Comparison of ENCODE assay signal across 7 mouse cellular contexts in genomic region chr9:106370620-106371383, GRCm38 (mm10). TPM values are rescaled to one million over a fixed set of nuclear protein-coding genes. Genes with fewer than 3 reads are reported as not detected.
A peak's percentile ranks its signal among the peaks of the same experiment; 100 is the strongest.
DNase-seq lines count a peak whose midpoint lies in the region; ATAC-seq lines count a peak whose summit lies in the region.

No protein-coding gene starts in this region.

- H3K9ac ChIP-seq in neural tube, embryonic 11.5 days (ENCODE audit: low read length) = no peak overlapping the region
- no peak overlapping the region for H3K9ac ChIP-seq in forebrain, embryonic 16.5 days (replicated peaks; ENCODE audit: low read depth, low read length)
- peak overlapping the region; percentile 100 for H3K9ac ChIP-seq in limb, embryonic 13.5 days
- peak overlapping the region; percentile 97 for H3K9ac ChIP-seq in stomach, embryonic 16.5 days (ENCODE audit: low read length)

- H3K4me1 ChIP-seq in neural tube, embryonic 11.5 days (ENCODE audit: control insufficient read depth, insufficient read depth, low read length) = peaks cover 31% of the 10 kb centered on the region
- peaks cover 38% of the 10 kb centered on the region for H3K4me1 ChIP-seq in forebrain, embryonic 16.5 days (replicated peaks; ENCODE audit: control insufficient read depth, insufficient read depth, low read length)
- peaks cover 64% of the 10 kb centered on the region for H3K4me1 ChIP-seq in limb, embryonic 13.5 days
- peaks cover 32% of the 10 kb centered on the region for H3K4me1 ChIP-seq in stomach, embryonic 16.5 days (ENCODE audit: control insufficient read depth, insufficient read depth, low read length)

- H3K27ac ChIP-seq in neural tube, embryonic 11.5 days (ENCODE audit: low read depth, low read length) = no peak overlapping the region
- H3K27ac ChIP-seq in forebrain, embryonic 16.5 days (ENCODE audit: low read length) = no peak overlapping the region
- H3K27ac ChIP-seq in limb, embryonic 13.5 days = peak overlapping the region; percentile 99; the same call in 1 of the 2 replicates
- peak overlapping the region; percentile 96 for H3K27ac ChIP-seq in stomach, embryonic 16.5 days (ENCODE audit: low read length)

- no peak for ATAC-seq in neural tube, embryonic 11.5 days (ENCODE audit: insufficient read depth, low FRiP score, low TSS enrichment)
- no peak for ATAC-seq in forebrain, embryonic 16.5 days
- ATAC-seq in limb, embryonic 13.5 days (ENCODE audit: low FRiP score, low read depth) = no peak
- no peak for ATAC-seq in stomach, embryonic 16.5 days (ENCODE audit: insufficient read depth, low FRiP score)

- WGBS in neural tube, embryonic 11.5 days = 86% methylated on average over 30 of the region's 30 CpGs
- WGBS in forebrain, embryonic 16.5 days = 81% methylated on average over 30 of the region's 30 CpGs
- 52% methylated on average over 30 of the region's 30 CpGs for WGBS in limb, embryonic 13.5 days
- WGBS in stomach, embryonic 16.5 days = 74% methylated on average over 30 of the region's 30 CpGs

- H3K9me3 ChIP-seq in neural tube, embryonic 11.5 days (ENCODE audit: control insufficient read depth, low read length) = no peaks in the 10 kb centered on the region
- no peaks in the 10 kb centered on the region for H3K9me3 ChIP-seq in forebrain, embryonic 16.5 days (ENCODE audit: control insufficient read depth, low read length)
- H3K9me3 ChIP-seq in limb, embryonic 13.5 days = no peaks in the 10 kb centered on the region
- H3K9me3 ChIP-seq in stomach, embryonic 16.5 days (replicated peaks; ENCODE audit: control insufficient read depth, low read length) = no peaks in the 10 kb centered on the region

- H3K4me2 ChIP-seq in neural tube, embryonic 11.5 days (ENCODE audit: low read depth) = peak overlapping the region; percentile 83
- H3K4me2 ChIP-seq in forebrain, embryonic 16.5 days (ENCODE audit: low read length) = peak overlapping the region; percentile 96
- H3K4me2 ChIP-seq in limb, embryonic 13.5 days (replicated peaks) = peak overlapping the region; percentile 95
- peak overlapping the region; percentile 97 for H3K4me2 ChIP-seq in stomach, embryonic 16.5 days (ENCODE audit: low read depth, low read length)

- no peaks in the 10 kb centered on the region for H3K27me3 ChIP-seq in neural tube, embryonic 11.5 days (ENCODE audit: control insufficient read depth, insufficient read depth, low read length)
- no peaks in the 10 kb centered on the region for H3K27me3 ChIP-seq in forebrain, embryonic 16.5 days (replicated peaks; ENCODE audit: control insufficient read depth, insufficient read depth, low read length)
- no peaks in the 10 kb centered on the region for H3K27me3 ChIP-seq in limb, embryonic 13.5 days
- H3K27me3 ChIP-seq in stomach, embryonic 16.5 days (ENCODE audit: control insufficient read depth, insufficient read depth, low read length) = no peaks in the 10 kb centered on the region

- DNase-seq in neural tube, embryonic 11.5 days (ENCODE audit: low spot score) = no peak
- no peak for DNase-seq in neural tube, embryonic 10.5 days (ENCODE audit: extremely low spot score, low spot score)
- no peak for DNase-seq in ovary, postnatal 36 days (ENCODE audit: low spot score)
- DNase-seq in left cerebral cortex, adult 9 months (ENCODE audit: low spot score in 2 of 2) = no peak

- H3K4me3 ChIP-seq in neural tube, embryonic 11.5 days (ENCODE audit: low read depth, low read length) = peak overlapping the region; percentile 89
- H3K4me3 ChIP-seq in forebrain, embryonic 16.5 days (replicated peaks; ENCODE audit: low read length) = peak overlapping the region; percentile 73; the same call in 1 of the 2 replicates
- H3K4me3 ChIP-seq in limb, embryonic 13.5 days = peak overlapping the region; percentile 98
- H3K4me3 ChIP-seq in stomach, embryonic 16.5 days (replicated peaks; ENCODE audit: low read length) = peak overlapping the region; percentile 87

- H3K36me3 ChIP-seq in neural tube, embryonic 11.5 days (ENCODE audit: control insufficient read depth, insufficient read depth, low read length) = peaks cover 10% of the 10 kb centered on the region
- no peaks in the 10 kb centered on the region for H3K36me3 ChIP-seq in forebrain, embryonic 16.5 days (ENCODE audit: control insufficient read depth, insufficient read depth)
- H3K36me3 ChIP-seq in limb, embryonic 13.5 days = peaks cover 51% of the 10 kb centered on the region
- 0 out of 2 replicates have a peak, but pooled peaks cover 12% of the 10 kb centered on the region for H3K36me3 ChIP-seq in stomach, embryonic 16.5 days (ENCODE audit: control insufficient read depth, insufficient read depth, low read length)

RNA-seq across cellular contexts. Expression of gene Dusp7, which starts 2.4 kb away (rescaled TPM):
- polyA plus RNA-seq in neural tube, embryonic 11.5 days (2014; fragmentation: Nextera tagmentation; extraction: Ambion mirVana) = 28.1 and 28.7 TPM in 2 replicates
- 9.0 and 10.3 TPM in 2 replicates for polyA plus RNA-seq in forebrain, embryonic 16.5 days (2015; fragmentation: Nextera tagmentation; extraction: Ambion mirVana)
- polyA plus RNA-seq in limb, embryonic 13.5 days (2015; fragmentation: Nextera tagmentation; extraction: Ambion mirVana) = 40.5 and 41.1 TPM in 2 replicates
- 14.2 and 14.5 TPM in 2 replicates for polyA plus RNA-seq in stomach, embryonic 16.5 days (2015; fragmentation: Nextera tagmentation; extraction: Ambion mirVana)

RNA-seq across cellular contexts. Expression of gene Rpl29, which starts 58.5 kb away (rescaled TPM):
- polyA plus RNA-seq in neural tube, embryonic 11.5 days (2014; fragmentation: Nextera tagmentation; extraction: Ambion mirVana) = 844 and 856 TPM in 2 replicates
- polyA plus RNA-seq in forebrain, embryonic 16.5 days (2015; fragmentation: Nextera tagmentation; extraction: Ambion mirVana) = 564 and 591 TPM in 2 replicates
- 876 and 951 TPM in 2 replicates for polyA plus RNA-seq in limb, embryonic 13.5 days (2015; fragmentation: Nextera tagmentation; extraction: Ambion mirVana)
- 747 and 881 TPM in 2 replicates for polyA plus RNA-seq in stomach, embryonic 16.5 days (2015; fragmentation: Nextera tagmentation; extraction: Ambion mirVana)

Comparison
In these comparisons a context has a peak if more than half of its experiments do, and no peak if none do; other contexts are left out.
1. H3K27ac ChIP-seq: peak in limb, embryonic 13.5 days (single experiment) and stomach, embryonic 16.5 days (single experiment); none in neural tube, embryonic 11.5 days (single experiment) and forebrain, embryonic 16.5 days (single experiment).
2. H3K9ac ChIP-seq: peak in limb, embryonic 13.5 days (single experiment) and stomach, embryonic 16.5 days (single experiment); none in neural tube, embryonic 11.5 days (single experiment) and forebrain, embryonic 16.5 days (single experiment).
3. Peak in every context shown above with its lines, with median percentiles within 50 percentile points of each other: H3K4me2 ChIP-seq and H3K4me3 ChIP-seq.